Mouse (Mus musculus): ENCODE results near the gene Brd3os.

- no peak for TF ChIP-seq POLR2A (IDR thresholded peaks at IDR 0.05; ENCODE audit: low read depth, low read length)
- no peak for TF ChIP-seq CTCF (IDR thresholded peaks at IDR 0.05; ENCODE audit: extremely low read depth, insufficient read length, insufficient replicate concordance, low read depth, low read length)
These were observed 8.1 kb downstream of the Brd3os start for GRCm38 (mm10) chr2:27450226-27450625.

Measured in small intestine, adult 2 months (tissue).